Mouse (Mus musculus) cerebellum, adult 11 months (tissue): ENCODE results near the gene Apbb2.
A peak's percentile ranks its signal among the peaks of the same experiment; 100 is the strongest.

Experiments used
- DNase-seq: peaks from one replicate; pipeline ENCODE4 v3.0.0; 2022

Apbb2 gene

DNA sequence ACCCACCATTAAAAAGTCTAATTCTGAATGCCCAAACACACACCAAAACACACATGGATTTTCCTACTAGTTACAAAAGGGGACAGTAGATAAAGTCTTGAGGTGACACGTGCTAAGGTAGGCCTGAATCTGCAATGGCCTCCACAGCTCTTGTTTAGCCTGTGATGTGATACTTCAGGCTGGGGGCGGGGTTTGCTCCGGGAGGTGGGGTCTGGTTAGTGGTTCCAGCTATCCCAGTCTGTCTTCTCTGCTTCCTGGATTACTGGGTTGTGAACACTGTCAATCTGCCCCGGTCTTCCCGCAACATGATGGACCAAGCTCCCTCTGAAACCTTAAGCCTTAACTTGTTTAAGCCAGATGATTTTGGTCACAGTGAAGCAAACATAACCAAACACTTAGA, 210.0 kb downstream of the Apbb2 start:
- no peak for DNase-seq

DNA sequence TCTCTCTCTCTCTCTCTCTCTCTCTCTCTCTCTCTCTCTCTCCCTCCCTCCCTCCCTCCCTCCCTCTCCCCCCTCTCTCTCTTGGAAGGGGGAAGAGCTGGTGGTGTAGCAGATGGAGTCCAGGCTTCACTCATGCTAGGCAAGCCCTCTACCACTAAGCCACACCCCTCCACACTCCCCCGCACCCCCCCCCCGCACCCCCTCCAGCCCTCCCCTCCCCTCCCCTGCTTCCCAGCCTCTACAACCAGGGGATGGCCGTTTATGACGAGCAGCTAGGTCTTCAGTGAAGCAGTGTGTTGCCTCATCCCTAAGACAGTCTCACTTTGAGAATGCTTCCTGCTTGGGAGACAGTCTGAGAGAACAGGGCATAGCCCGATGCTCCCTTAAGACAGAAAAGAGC, 210.6 kb downstream of the Apbb2 start:
- DNase-seq: no peak

DNA sequence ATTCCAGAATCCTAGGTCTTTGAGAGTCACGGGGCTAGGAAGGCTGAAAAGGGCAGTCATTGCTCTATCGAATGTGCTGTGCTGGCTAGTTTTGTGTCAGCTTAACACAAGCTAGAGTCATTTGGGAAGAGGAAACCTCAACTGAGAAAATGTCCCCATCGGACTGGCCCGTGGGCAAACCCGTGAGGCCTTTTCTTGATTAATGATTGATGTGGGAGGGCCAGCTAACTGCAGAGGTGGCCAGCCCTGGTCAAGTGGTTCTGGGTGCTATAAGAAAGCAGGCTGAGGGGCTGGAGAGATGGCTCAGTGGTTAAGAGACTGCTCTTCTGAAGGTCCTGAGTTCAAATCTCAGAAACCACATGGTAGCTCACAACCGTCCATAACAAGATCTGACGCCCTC, 212.2 kb downstream of the Apbb2 start:
- no peak for DNase-seq

DNA sequence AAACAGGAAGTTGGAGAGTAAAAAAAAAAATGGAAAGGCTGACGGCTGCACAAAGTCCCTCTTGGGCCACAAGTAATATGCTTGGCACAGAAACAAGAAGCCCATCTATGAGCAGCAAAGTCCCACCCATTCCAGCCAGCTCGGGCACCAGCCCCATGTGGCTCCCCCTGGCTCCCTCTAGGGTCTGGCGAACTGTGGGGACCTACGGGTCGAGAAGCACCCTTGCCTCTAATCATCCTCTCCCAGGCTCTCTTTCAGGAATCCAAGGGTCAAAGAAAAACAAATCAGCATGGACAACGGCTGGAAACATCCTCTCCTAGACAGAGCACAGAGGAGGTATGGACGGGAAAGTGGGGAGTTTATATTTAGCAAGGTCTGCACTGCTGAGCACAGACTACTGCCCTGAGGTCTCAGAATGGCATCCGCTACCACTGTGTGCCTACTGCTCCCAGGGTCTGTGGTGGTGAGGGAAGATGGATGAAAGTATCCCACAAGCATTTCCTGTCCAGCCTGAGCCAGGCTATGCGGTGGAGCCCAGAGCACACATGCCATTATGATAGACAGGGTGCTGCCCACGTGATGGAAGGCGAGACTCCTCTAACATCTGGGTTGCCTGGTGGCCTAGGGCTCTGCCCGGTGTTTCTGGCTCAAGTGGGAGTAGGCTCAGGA, 212.7 kb downstream of the Apbb2 start:
- DNase-seq: no peak

DNA sequence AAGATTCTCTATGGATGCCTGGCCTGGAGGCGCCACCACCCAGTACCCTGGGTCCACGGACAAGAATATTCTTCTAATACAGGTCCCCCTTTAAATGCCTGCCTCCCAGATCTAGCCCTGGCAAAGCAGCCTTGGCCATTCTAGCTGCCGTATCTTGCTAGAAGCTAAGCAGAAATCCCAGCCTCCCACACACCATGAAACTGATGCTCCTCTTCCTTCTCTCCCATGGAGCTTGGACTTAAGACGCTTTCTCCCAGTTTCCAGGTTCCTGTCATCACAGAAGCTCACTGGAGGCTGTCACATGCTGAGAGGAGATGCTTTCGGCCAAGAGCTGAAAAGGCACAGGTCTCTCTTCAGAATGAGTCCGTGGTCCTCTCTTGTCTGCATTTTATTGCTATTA, 213.3 kb downstream of the Apbb2 start:
- DNase-seq: no peak

DNA sequence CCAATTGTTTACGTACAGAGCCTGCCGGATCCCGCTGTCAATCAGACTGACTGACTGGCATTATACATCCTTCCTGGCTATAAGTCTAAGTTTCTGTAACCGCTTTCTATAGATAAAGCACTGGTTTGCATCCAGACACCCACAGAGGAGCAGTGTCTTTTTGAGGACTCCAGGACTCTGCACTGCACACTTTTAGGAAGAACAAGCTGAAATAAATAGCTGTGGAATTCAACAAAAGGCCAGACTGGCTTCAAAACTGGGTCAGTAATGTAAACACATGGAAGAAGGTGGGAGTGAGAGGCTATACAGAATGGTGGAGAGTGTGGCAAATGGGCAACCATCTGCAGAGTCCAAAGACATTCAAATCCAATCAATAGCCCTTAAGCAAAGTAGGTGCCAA, 218.0 kb downstream of the Apbb2 start:
- DNase-seq: no peak

DNA sequence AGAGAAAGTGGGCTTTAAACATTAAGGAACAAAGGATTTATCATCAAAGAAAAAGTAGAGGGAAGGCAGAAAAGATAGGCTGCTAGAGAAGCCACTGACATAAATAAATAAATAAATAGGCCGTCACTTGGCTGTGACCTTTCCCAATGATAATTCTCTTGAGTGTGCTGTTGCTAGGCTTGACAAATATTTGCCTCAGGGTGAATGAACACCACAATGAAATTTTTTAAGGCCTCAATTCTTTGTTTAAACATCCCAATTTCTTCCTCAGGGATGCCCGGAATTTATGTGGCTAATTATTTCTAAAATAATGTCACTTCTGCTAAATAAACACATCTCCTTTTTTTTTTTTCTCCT, 219.3 kb downstream of the Apbb2 start:
- DNase-seq: no peak

DNA sequence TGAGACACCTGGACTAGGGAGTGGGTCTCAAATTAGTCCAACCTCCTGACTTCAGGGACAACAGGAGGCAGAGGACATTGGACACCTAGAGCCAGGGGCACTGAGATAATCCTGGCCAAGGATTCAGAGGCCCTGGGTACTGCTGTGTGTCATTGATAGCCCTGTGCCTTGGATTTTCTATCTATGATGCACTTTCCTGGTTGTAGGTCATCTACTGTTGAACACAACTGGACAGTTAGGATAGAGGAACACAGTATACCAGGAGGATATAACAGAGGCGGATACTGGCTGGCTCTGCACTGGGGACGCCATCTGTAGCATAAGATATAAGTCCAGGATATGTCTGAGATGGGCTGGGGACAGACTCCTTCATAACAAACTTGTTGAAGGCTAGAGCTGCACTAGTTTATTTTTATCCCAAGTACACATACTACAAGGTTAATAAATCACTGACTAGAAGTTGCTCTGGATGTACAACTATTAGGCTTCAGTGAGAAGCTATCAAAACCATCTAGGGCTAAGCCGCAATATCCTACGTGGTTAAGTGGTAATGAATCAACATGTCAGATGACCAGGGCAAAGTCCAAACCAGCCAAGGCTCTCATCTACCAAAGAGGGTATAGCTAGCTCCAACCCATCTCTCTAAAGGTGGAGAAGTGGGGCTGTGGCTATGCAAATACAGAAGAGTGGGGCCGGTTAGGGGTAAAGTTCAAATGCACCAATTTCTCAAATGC, 219.9 kb downstream of the Apbb2 start:
- no peak for DNase-seq

DNA sequence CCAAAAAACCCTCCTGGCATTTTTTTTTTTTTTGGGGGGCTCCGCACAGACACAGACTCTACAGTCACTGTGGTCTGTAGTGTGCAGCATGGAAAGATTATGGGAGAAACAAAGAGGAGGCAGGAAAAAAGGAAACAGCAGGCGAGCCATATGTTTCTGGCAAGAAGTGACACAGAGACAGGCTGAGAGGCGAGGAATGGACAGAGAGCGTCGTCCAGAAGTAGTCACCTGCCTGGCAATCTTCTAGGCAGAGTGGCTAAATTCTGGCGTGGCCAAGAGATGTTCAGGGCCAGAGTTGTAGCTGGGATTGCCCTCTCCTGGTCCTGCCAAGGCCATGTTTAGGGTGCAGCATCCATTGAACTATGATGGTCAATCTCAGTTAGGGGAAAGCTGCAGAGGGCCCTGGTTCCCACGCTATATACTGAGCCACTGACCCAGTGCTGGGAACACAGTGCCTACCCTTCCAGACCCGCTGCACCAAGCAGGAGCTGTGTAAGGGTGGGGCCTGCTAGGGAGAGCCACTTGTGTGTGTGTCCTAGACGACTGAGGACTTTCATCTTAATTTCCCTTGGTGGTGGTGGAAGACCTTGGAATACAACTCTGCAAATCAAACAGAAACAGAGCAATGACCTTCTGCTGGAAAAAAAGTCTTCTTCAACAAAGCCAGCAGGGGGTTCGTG, 224.7 kb downstream of the Apbb2 start:
- DNase-seq: peak; percentile 31

DNA sequence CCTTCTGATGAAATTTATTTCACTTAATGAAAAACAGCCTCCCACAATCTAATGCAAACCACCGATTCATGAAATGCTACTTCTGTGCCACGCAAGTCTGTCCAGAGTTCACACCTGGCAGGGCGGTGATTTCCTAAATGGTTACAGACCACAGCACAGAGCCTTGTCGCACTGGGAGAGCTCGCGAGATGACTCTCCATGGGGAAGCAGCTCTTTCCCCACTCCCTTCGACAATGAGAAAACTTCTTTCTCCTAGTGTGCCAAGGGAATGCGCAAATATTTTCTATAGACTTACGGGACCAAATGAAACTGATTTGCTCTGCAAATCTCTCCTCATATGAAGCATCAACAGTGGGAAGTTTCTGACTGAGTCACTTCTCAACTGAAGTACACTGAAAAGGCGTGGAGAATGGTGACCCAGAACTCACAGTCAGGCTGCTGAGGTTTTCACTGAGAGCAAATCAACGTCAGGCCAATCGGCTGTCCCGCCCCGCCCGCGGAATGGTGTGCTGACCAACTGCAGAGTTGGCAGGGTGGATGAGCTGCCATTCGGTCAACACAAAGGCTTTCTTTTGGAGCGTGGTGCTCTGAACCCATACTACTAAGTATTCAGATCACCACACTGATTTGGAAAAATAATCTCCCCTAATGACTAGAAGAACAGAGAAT, 225.6 kb downstream of the Apbb2 start:
- no peak for DNase-seq

DNA sequence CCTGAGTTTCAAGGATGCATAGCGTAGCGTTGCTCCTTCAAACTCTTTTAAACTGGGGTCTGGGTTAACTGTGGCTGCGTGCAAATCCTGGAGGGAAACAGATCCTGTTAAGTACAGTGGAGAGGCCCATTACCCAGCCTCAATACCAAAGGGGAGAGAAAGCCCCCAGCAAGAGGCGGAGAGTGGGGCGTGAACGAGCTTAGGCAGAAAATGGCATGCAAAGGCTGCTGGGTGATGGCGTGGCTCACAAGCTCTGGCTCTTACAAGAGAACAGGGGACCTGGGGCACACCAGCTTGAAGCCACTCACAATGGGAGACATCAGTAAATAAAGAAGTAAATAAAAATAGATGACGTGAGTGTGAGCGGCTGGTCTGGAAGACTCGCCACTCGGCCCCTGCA, 226.8 kb downstream of the Apbb2 start:
- DNase-seq: no peak

DNA sequence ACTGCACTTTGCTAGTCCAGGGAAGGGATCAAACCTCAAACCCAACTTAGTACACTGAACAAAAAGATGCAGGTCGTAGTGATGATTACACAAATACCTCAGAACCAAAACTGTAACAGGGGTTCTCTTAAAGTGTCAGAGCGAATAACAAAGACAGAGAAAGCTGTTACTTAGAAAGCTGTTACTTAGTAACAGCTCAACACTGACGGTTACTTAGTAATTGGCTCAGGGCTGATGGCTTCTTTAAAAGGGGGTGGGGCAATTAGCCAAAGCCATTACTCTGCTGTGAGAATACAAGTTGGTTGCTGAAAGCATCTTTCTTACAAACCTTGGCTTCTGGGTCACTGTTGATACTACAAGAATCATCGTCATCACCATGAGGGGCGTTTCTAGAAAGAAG, 227.3 kb downstream of the Apbb2 start:
- DNase-seq: no peak

DNA sequence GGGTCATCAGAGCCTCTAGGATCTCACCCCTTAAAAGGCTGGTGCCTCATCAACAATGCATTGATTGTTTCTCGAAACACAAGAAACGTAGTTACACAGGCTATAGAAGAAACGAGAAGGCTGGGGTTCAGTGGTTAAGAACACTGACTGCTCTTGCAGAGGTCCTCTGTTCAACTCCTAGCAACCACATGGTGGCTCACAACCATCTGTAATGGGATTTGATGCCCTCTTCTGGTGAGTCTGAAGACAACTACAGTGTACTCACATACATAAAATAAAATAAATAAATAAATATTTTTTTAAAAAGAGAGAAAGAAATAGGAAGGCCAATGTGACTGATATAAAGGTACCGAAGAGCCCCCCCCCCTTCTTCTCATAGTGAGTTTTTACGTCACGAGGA, 228.0 kb downstream of the Apbb2 start:
- no peak for DNase-seq

DNA sequence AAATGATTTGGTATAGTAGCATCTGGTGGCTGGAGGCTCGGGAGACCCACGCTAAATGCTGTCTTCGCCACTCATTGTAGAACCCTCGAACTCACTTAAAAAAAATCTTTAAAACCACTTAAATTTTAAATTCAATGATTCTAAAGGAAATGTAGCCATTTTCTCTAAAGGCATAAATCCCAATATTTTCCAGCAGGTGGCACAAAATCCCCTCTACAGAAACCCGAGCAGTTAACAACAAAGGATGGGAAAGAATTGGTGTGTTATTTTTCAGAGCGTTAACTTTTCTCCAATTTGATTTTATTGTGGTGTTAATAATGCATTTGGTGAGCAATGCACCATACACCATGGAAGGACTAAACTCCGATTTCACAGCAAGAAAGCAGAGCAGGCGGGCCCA, 231.1 kb downstream of the Apbb2 start:
- DNase-seq: no peak

DNA sequence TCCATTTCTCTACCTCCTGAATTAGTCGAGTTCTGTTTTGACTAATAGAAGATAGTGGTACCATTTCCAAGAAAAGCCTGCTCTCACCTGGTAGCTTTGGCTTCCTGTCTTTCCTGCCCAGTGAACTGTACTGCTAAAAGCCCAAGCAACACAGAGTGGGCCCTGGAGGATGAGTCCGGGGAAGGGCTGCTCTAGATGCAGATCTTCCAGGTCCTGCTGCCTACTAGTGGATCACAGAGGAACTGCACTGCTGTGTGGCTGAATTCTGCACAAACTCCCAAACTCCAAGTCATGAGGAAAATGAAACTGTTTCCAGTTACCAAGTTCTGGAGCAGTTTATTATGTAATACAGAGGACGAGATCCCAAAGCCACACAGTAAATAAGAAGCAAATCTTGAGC, 232.9 kb downstream of the Apbb2 start:
- peak; percentile 25 for DNase-seq

DNA sequence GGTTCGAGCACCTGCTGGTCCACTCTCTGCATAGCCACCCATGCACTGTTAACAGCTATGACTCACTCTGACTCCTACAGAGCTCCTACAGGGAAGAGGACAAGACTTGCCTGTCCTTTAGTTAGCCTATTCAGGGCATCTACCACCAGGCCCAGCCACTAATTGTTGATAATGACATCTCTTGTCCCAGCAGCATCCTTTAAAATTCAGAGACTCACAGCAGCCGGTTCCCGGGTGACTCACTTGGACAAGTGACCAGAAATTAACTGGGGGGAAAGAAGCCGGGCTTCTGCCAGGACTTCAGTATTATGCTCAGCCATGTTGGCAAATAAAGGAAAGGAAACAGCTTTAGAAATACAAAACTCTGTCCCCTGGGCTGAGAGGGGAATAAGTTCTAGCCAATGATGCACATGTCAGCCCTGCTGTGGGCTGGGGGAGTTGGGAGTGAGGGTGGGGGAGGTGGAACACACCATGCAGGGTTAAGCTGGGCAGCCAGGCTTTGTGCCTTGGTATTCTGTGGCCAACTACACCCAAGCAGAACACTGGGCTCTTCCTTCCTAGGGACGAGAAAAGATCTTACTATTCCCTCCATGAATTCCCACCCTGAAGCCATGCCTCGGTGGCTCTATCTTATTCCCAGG, 233.7 kb downstream of the Apbb2 start:
- no peak for DNase-seq

DNA sequence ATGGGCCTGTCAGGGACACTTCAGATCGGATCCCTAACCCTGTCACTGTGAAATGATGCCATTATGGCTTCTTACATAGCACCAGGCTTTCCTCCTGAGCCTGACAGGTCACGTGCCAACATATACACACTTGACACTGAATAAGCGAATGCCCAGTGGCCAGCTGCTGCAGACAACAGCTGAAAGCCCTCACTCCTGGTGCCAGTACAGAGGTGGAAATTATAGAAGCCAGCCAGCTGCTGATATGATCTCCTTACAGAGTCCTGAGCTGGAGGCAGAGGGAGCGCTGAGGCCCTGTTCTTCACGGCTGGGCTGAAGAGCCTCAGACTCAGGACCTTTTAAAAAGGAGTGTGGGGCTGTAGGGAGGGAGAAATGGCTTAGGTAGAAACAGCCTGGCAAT, 234.5 kb downstream of the Apbb2 start:
- DNase-seq: no peak

DNA sequence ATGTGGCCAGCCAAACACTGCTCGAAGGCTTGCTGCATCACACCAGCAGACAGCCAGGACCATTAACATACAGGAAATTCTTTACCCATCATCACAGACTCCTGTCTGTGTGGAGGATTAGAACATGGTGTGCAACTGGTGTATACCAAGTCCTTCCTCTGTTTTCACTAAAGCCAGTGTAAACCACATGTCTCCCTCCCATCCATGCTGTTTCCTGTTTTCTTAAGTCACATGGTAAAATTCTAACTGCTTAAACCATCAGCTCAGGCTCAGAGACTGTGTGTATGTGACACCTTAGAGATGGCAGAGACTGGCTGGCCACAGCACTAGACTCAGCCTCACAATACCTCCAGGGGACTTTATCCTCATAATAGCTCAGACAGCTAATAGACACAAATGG, 236.5 kb downstream of the Apbb2 start:
- DNase-seq: no peak

DNA sequence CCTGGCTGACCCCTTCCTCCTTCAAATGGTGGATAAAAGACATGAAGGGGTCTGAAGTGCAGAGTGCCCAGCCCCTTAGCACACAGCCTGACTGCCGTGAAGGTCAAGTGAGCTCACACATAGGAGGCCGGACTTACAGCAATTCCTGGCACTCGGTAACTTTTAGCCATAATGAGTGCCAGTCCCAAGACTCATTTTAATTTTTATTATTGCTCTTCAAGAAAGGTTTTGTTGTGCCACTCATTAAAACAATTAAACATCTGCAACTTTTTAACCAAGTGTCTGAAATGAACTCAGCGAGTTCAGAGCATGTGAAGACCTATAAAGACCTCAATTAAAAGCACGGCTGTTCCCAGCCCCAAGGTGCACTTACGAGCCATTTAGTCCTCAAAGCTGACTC, 239.6 kb downstream of the Apbb2 start:
- DNase-seq: no peak

DNA sequence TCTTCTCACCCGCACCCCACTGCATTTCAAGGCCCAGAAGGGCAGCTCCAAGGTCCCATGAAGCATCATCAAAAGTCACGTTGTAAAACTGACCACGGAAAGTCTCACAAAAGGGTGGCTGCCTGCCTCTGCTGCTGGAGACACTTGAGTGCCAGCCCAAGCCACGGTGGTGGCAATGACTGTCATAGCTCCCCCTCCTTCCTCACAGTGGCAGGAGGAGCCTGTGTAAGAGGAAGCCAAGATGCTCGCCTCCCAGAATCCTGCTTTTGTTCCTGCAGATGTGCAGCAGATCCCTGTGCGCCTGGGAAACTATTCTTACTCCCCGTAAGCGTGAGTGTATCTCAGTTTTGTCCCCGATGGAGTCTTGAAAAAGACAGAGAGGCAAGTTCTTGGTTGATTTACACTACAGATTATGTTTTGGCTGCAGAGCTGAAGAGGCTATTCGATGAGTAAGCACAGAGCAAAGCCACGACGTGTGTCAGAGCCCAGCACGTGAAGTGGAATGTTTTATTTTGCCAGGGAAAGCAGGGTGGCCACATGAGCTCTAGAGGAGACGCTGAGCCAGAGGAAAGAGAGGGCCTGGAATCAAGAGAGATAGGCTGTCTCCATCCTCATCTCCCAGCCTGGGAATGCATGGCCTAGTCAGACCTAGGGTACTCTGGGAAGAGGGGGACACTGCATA, 241.9 kb downstream of the Apbb2 start:
- DNase-seq: no peak

DNA sequence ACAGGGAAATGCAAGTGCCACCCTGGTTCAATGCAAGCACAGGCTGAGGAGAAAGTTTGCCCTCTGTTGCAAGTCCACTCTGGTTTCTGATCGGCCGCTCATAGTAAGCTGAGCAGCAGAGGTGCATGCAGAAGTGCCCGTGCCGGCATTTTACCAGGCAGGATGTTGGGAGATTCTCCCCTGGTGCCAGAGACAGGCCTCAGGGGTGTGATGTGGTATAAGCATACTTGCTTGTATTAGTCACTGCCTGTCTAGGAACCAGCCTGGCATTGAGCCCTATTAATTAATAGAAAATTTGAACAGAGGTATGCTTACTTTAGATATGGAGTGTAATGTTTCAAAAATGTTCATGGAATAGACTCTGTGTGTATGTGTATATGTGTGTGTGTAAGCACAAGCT, 244.2 kb downstream of the Apbb2 start:
- no peak for DNase-seq

DNA sequence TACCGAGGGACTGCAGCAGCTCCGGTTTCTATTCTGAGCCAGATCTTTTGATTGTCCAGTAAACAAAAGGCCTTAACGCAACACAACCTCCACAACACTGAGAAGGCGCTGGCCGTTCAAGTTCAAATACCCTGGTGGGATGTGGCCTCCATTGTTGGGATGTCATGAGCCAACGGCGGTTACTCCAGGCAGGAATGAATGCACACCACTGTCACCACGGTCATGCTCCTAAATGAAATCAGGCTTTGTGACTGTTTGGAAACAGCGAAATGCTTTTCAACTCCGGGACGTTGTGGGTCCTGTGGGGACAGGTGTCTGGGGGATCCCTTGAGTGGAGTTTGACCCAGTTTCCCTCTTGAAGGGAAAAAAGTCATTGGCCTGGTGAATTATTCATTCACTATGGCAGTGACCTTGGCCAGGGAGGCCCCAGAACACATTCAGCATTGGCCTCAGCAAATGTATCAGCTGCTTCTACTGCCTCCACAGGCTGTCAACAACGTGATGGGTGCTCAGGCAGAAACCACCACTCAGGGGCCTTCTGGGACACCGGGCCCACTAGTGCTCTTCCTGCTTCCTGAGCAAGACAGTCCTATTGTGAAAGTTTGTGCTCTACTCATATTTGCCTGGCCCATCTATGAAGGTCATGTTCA, 244.9 kb downstream of the Apbb2 start:
- DNase-seq: no peak
